Mouse (Mus musculus) bone marrow macrophage, adult 2 months (primary cell): Measurements from ENCODE around the gene Fgf11. TPM values are rescaled to one million over a fixed set of nuclear protein-coding genes. Genes with fewer than 3 reads are reported as not detected.

Experiments used
- H3K27ac ChIP-seq: 2 replicates; pipeline ENCODE4 v1.5.1; 2012; ENCODE audit warnings: low read depth, low read length; ENCODE audit not compliant: insufficient read depth
- H3K4me1 ChIP-seq: 2 replicates; pipeline ENCODE4 v1.6.1; 2012; ENCODE audit warnings: low read length; ENCODE audit not compliant: control insufficient read depth, insufficient read depth
- H3K4me3 ChIP-seq: 2 replicates; pipeline ENCODE4 v1.5.1; 2012; ENCODE audit warnings: mild to moderate bottlenecking, low read length, moderate library complexity; ENCODE audit not compliant: insufficient read depth
- CTCF ChIP-seq: IDR thresholded peaks from 2 replicates; pipeline ENCODE4 v1.5.1; 2012; ENCODE audit warnings: low read depth, mild to moderate bottlenecking, low read length, moderate library complexity
- POLR2A ChIP-seq: IDR thresholded peaks from 2 replicates; pipeline ENCODE4 v1.6.1; 2012; ENCODE audit warnings: mild to moderate bottlenecking, low read depth, low read length, borderline replicate concordance
- polyA plus RNA-seq: library from polyadenylated mRNA; stranded (reverse); fragments of >200 nt; gene quantifications from 2 replicates; pipeline ENCODE4 v1.2.4, GENCODE M21; 2012; ENCODE audit not compliant: missing spikeins, insufficient read depth, insufficient read length

Fgf11 gene
- polyA plus RNA-seq, 1 experiment: 29.7 TPM

GRCm38 (mm10) chr11:69789431-69789830, 12.2 kb downstream of the Fgf11 start:
- H3K4me1 ChIP-seq: peaks cover 17% of the 10 kb centered on the region
- no peak overlapping the region for H3K4me3 ChIP-seq
- TF ChIP-seq CTCF (no peak), POLR2A (no peak)
- no peak overlapping the region for H3K27ac ChIP-seq

DNA sequence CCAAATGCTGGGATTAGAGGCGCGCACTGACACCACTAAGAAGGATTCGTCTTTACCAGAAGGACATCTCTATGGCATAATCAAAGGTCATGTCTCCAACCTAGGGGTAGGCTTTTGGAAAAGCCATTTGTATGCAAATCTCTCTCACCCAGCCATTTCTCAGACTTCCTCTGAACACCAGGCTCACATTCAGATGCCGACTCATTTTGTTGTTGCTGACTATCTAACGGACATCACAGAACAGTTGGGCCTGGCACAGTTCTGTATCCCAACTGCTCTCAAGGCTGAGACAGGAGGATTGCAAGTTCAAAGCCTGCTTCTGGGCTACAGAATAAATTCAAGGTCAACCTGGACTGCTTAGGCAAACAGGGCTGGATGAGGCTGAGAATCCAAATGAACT, 14.4 kb downstream of the Fgf11 start:
- Histone ChIP-seq H3K27ac (no peak overlapping the region), H3K4me1 (peaks cover 8% of the 10 kb centered on the region; the same call in 1 of the 2 replicates), H3K4me3 (no peak overlapping the region)
- TF ChIP-seq CTCF (no peak), POLR2A (no peak)

DNA sequence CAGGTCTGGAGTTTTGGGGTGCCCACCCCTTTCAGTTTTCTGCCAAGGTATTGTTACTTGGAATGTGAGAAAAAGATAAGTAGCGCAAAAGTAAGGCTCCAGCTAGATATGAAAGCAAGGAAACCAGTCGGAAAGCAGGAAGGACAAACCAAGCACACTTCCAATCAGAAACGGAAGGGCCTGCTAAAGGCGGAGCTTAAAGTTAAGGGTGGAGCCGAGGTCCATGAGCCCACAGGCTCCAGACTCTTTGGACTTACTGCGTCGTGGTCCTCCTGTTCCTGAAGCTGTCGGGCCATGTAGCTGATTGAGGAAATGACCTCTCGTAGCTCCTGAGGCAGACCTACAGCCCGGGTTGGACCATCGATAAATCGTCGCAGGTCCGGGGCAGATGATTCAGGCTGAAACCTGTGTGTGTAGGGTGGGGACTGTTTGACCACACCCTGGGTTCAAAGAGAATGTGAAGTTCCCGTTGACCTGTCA, 16.8 kb downstream of the Fgf11 start:
- TF ChIP-seq CTCF (no peak), POLR2A (no peak)
- Histone ChIP-seq H3K27ac (no peak overlapping the region), H3K4me1 (peaks cover 6% of the 10 kb centered on the region; the same call in 1 of the 2 replicates), H3K4me3 (peak overlapping the region; percentile 44)

- H3K27ac ChIP-seq: no peak overlapping the region
- H3K4me3 ChIP-seq: no peak overlapping the region
- H3K4me1 ChIP-seq: peaks cover 6% of the 10 kb centered on the region; the same call in 1 of the 2 replicates
- no peak for TF ChIP-seq CTCF
- TF ChIP-seq POLR2A: no peak
Measured at GRCm38 (mm10) chr11:69781828-69782227, 19.8 kb downstream of the Fgf11 start.

- H3K4me3 ChIP-seq: no peak overlapping the region
- H3K4me1 ChIP-seq: peaks cover 14% of the 10 kb centered on the region
- TF ChIP-seq POLR2A: no peak
- TF ChIP-seq CTCF: no peak
Measured at GRCm38 (mm10) chr11:69778985-69779384, 22.7 kb downstream of the Fgf11 start.

GRCm38 (mm10) chr11:69778258-69778982, 23.2 kb downstream of the Fgf11 start:
- H3K4me1 ChIP-seq: peaks cover 14% of the 10 kb centered on the region
- no peak for TF ChIP-seq POLR2A
- TF ChIP-seq CTCF: no peak
- H3K4me3 ChIP-seq: no peak overlapping the region
- no peak overlapping the region for H3K27ac ChIP-seq

More at GRCm38 (mm10) chr11:69778985-69779384, 22.7 kb downstream of the Fgf11 start:
- H3K27ac ChIP-seq: no peak overlapping the region

DNA sequence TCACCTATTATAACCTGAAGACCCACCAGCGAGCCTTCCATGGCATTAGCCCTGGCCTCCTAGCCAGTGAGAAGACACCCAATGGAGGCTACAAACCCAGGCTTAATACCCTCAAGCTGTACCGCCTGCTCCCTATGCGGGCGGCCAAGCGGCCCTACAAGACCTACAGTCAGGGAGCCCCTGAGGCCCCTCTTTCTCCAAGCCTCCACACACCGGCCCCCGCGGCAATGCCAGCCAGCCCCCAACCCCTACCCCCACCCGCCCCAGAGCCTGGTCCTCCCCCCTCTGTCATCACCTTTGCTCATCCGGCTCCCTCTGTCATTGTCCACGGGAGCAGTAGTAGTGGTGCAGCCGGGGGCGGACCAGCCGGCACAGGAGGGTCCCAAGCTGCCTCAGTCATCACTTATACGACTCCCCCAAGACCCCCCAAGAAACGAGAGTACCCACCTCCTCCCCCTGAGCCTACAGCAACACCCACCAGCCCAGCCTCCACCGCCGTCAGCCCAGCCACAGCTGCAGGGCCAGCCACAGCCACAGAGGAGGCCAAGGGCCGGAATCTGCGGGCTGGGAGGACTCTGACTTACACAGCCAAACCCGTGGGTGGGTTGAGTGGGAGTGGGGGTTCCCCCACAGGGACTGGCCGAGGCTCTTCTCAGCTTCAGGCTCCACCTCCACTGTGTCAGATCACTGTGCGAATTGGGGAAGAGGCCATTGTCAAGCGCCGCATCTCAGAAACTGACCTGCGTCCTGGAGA, 24.0 kb downstream of the Fgf11 start:
- Histone ChIP-seq H3K27ac (no peak overlapping the region), H3K4me3 (no peak overlapping the region), H3K4me1 (peaks cover 14% of the 10 kb centered on the region)
- TF ChIP-seq CTCF (no peak), POLR2A (no peak)

GRCm38 (mm10) chr11:69776488-69776887, 25.2 kb downstream of the Fgf11 start:
- Histone ChIP-seq H3K27ac (no peak overlapping the region), H3K4me3 (no peak overlapping the region), H3K4me1 (peaks cover 14% of the 10 kb centered on the region)
- TF ChIP-seq CTCF (no peak), POLR2A (no peak)

DNA sequence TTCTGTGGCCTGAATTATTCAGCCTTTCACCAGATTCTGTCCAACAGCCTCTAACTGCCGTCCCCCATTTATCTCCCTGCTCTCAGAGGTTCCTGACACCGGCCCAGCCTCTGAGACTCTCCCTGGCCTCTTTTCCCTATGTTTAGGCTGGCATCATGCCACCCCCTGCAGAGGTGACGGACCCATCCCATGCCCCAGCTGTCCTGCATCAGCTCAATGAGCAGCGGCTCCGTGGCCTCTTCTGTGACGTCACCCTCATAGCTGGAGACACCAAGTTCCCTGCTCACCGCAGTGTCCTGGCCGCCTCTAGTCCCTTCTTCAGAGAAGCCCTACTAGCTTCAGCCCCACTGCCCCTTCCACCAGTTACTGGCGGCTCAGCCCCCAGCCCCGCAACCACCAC, 25.9 kb downstream of the Fgf11 start:
- H3K27ac ChIP-seq: no peak overlapping the region
- no peak overlapping the region for H3K4me3 ChIP-seq
- peaks cover 14% of the 10 kb centered on the region for H3K4me1 ChIP-seq
- no peak for TF ChIP-seq CTCF
- no peak for TF ChIP-seq POLR2A

DNA sequence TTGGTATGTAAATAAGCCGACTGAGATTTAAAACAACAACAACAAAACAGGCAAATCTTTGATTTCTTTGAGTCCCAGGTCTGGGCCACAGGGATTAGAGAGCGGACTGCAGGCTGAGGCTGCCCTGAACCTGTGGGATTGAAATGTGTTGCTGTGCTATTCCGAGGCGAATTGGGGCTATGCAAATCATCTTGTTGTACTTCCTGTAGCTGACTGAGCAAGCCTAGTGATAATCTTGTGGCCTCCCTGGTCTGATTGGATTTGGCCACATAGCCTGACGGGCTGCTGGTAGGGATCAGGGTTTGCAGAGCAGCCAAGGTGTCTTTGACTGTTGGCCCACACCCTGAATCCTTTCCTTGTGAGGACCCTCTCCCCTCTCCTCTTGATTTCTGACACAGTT, 26.7 kb downstream of the Fgf11 start:
- TF ChIP-seq CTCF (no peak), POLR2A (no peak)
- H3K4me3 ChIP-seq: no peak overlapping the region
- peaks cover 14% of the 10 kb centered on the region for H3K4me1 ChIP-seq
- no peak overlapping the region for H3K27ac ChIP-seq
